Mouse (Mus musculus): ENCODE data around the gene Srp68.
"Not testable (repeated sequence)": the region's sequence is repeated elsewhere in the genome, so short reads cannot be mapped to it uniquely, and the experiment has no call there.

The Srp68 gene

GRCm38 (mm10) chr11:116282912-116283521 is 9.0 kb upstream of the Srp68 start:
- DNase-seq, result no peak

- DNase-seq, result no peak
Observed at GRCm38 (mm10) chr11:116282089-116282488, 8.1 kb upstream of the Srp68 start.

GRCm38 (mm10) chr11:116281671-116282070 is 7.7 kb upstream of the Srp68 start:
- no peak for DNase-seq

- no peak for DNase-seq
Observed at GRCm38 (mm10) chr11:116280751-116281663, 7.0 kb upstream of the Srp68 start, which contains the start of gene Galr2. TSS of gene Galr2 (plus strand) at chr11:116280939.

GRCm38 (mm10) chr11:116277184-116277583 is 3.2 kb upstream of the Srp68 start:
- not testable (repeated sequence) for DNase-seq

- no peak for DNase-seq
Observed at GRCm38 (mm10) chr11:116273469-116274044, 460 bp downstream of the Srp68 start.

- DNase-seq, result no peak
Observed at GRCm38 (mm10) chr11:116272589-116273468, 1.2 kb downstream of the Srp68 start.

- DNase-seq, result no peak
Observed at GRCm38 (mm10) chr11:116269560-116269959, 4.5 kb downstream of the Srp68 start.

GRCm38 (mm10) chr11:116268313-116268712 is 5.7 kb downstream of the Srp68 start:
- DNase-seq, result no peak

GRCm38 (mm10) chr11:116267637-116268036 is 6.4 kb downstream of the Srp68 start:
- DNase-seq, result no peak

GRCm38 (mm10) chr11:116265850-116266249 is 8.2 kb downstream of the Srp68 start:
- no peak for DNase-seq

- peak; percentile 30 for DNase-seq
Observed at GRCm38 (mm10) chr11:116265352-116265751, 8.7 kb downstream of the Srp68 start.

GRCm38 (mm10) chr11:116260259-116260658 is 13.8 kb downstream of the Srp68 start:
- DNase-seq, result no peak

GRCm38 (mm10) chr11:116259461-116259860 is 14.6 kb downstream of the Srp68 start:
- DNase-seq, result no peak

GRCm38 (mm10) chr11:116255982-116256675 is 17.9 kb downstream of the Srp68 start:
- DNase-seq, result peak; percentile 12

- no peak for DNase-seq
Observed at GRCm38 (mm10) chr11:116255090-116255981, 18.7 kb downstream of the Srp68 start.

- DNase-seq, result no peak
Observed at GRCm38 (mm10) chr11:116254627-116255026, 19.4 kb downstream of the Srp68 start.

GRCm38 (mm10) chr11:116253076-116253600 is 20.9 kb downstream of the Srp68 start:
- no peak for DNase-seq

GRCm38 (mm10) chr11:116250898-116251297 is 23.1 kb downstream of the Srp68 start:
- DNase-seq, result no peak

GRCm38 (mm10) chr11:116247502-116248222 is 26.4 kb downstream of the Srp68 start:
- DNase-seq, result no peak

Data from right cerebral cortex, postnatal 25 days (tissue).